Mouse (Mus musculus): ENCODE data around the gene Mpo. TPM values are rescaled to one million over a fixed set of nuclear protein-coding genes. Genes with fewer than 3 reads are reported as not detected.

Mpo gene
- polyA plus RNA-seq (2015; fragmentation: Illumina TruSeq; extraction: RNeasy Lipid Tissue Mini Kit (QIAGEN cat#74804); ENCODE audit: low read depth, low replicate concordance): not detected

DNA sequence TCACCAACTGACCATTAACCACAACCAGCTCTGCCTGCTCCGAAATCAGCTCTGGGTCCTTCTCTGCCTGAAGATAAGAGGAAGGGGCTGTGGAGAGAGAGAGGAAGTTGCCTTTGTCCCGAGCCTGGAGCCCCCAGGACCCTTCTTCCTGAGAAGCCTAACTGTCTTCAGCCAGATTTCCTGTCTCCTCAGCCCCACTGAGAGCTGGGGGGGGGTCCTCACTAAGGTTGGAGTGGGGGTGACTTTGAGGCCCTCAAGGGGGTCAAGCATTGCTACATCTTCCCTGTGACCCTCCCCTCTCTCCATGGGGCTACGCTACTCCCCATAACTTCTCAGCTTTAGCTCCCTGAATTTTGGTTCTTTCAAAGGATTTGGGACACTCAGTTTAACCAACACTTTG, at the start of gene Mpo:
Gene Mpo, plus strand, starts transcription at position 122 of the 400 bp plus-strand sequence.

GRCm38 (mm10) chr11:87760301-87761081, 32.9 kb upstream of the Mpo start, which contains the start of gene Tspoap1:
Gene Tspoap1, plus strand, starts transcription at chr11:87760541.

DNA sequence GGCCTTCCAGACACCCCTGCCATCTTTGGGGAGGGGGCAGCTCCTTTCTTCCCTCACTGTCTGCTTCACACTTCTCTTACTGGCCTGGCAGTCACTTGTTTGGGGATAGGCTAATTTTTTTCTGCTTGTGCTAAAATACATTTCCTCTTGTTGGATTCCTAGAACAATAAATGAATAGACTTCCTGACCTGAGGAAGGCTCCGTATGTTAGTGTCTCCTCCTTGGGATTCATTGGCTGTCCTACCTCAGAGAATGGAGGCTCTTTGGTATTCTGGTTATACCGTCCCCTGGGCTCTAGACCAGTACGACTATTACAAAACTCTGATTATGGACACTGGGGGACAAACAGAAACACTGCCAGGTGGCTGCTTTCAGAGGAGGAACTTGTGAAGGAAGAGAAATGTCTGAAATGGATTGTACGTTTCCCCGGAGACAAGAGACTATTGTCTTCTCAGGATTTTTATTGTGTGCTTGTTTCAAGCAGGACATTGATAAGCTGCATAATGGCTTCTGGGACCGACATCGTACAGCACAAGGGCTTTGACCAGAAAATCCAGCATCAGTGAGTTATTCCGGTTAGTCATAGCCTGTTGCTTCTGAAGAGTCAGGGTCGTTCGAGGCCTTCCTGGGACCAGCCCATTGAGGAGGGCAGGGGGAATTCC, 35.0 kb downstream of the Mpo start, which contains the start of gene Lpo:
Gene Lpo, minus strand, starts transcription at position 51 of the 662 bp plus-strand sequence.

DNA sequence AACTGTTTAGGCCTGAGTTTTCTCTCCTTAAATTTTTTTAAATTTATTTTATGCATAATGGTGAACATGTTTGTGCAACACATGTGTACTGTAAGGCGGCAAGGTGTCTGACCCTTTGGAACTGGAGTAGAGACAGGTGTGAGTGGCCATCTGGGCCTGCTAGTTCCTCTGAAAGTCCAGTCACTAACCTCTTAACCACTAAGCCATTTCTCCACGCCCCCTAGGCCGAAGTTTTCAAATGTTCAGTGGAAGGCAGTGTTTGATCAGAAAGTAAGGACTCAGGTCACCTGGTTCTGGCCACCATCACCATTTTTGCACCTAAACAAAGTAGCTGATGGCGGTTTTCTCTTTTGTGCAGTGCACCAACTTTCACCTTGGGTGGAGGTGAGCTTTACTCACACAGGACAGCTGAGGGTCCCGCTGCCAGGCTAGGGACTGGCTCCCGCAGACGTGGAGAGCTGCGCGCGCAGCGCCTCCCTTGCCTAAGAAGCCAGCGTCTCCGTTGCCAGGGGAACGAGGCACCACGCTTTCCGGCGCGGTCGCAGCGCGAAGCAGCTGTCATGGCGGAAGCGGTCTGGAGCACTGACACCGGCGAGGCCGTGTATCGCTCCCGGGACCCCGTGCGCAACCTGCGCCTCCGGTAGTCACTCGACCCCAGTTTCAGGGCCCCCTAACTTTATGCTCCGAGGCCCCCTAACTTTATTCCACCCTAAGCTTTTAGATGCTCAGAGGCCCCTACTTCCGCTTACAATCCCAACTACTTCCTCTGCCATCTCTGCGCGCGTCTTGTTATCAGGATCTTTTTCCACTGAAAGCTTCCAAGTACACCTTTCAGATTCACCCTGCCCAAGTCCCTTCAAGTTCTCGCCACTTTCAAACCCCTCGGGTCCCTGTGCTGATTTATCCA, 59.6 kb downstream of the Mpo start, which contains the start of gene Mks1:
Gene Mks1, plus strand, starts transcription at position 526 of the 907 bp plus-strand sequence.

Other genes with a start within 250 kb of the Mpo start
- not detected for gene Gm11492, start 226.9 kb upstream of the Mpo start, polyA plus RNA-seq (2015; fragmentation: Illumina TruSeq; extraction: RNeasy Lipid Tissue Mini Kit (QIAGEN cat#74804); ENCODE audit: low read depth, low replicate concordance)
- gene Sept4, start 224.7 kb upstream of the Mpo start, polyA plus RNA-seq (2015; fragmentation: Illumina TruSeq; extraction: RNeasy Lipid Tissue Mini Kit (QIAGEN cat#74804); ENCODE audit: low read depth, low replicate concordance): 375 TPM
- gene Mtmr4, start 201.4 kb upstream of the Mpo start, polyA plus RNA-seq (2015; fragmentation: Illumina TruSeq; extraction: RNeasy Lipid Tissue Mini Kit (QIAGEN cat#74804); ENCODE audit: low read depth, low replicate concordance): 40.4 TPM
- gene Hsf5, start 176.4 kb upstream of the Mpo start, polyA plus RNA-seq (2015; fragmentation: Illumina TruSeq; extraction: RNeasy Lipid Tissue Mini Kit (QIAGEN cat#74804); ENCODE audit: low read depth, low replicate concordance): 0.43 TPM
- gene Rnf43, start 130.9 kb upstream of the Mpo start, polyA plus RNA-seq (2015; fragmentation: Illumina TruSeq; extraction: RNeasy Lipid Tissue Mini Kit (QIAGEN cat#74804); ENCODE audit: low read depth, low replicate concordance): 1.7 TPM
- 169 TPM for gene Supt4a, start 56.0 kb upstream of the Mpo start, polyA plus RNA-seq (2015; fragmentation: Illumina TruSeq; extraction: RNeasy Lipid Tissue Mini Kit (QIAGEN cat#74804); ENCODE audit: low read depth, low replicate concordance)
- gene Tspoap1, start 33.0 kb upstream of the Mpo start, polyA plus RNA-seq (2015; fragmentation: Illumina TruSeq; extraction: RNeasy Lipid Tissue Mini Kit (QIAGEN cat#74804); ENCODE audit: low read depth, low replicate concordance): 145 TPM
- gene Lpo, start 34.7 kb downstream of the Mpo start, polyA plus RNA-seq (2015; fragmentation: Illumina TruSeq; extraction: RNeasy Lipid Tissue Mini Kit (QIAGEN cat#74804); ENCODE audit: low read depth, low replicate concordance): 3.9 TPM
- 5.4 TPM for gene Mks1, start 59.6 kb downstream of the Mpo start, polyA plus RNA-seq (2015; fragmentation: Illumina TruSeq; extraction: RNeasy Lipid Tissue Mini Kit (QIAGEN cat#74804); ENCODE audit: low read depth, low replicate concordance)
- gene Epx, start 82.0 kb downstream of the Mpo start, polyA plus RNA-seq (2015; fragmentation: Illumina TruSeq; extraction: RNeasy Lipid Tissue Mini Kit (QIAGEN cat#74804); ENCODE audit: low read depth, low replicate concordance): 0.27 TPM
- not detected for gene Olfr462, start 98.7 kb downstream of the Mpo start, polyA plus RNA-seq (2015; fragmentation: Illumina TruSeq; extraction: RNeasy Lipid Tissue Mini Kit (QIAGEN cat#74804); ENCODE audit: low read depth, low replicate concordance)
- gene Olfr463, start 103.8 kb downstream of the Mpo start, polyA plus RNA-seq (2015; fragmentation: Illumina TruSeq; extraction: RNeasy Lipid Tissue Mini Kit (QIAGEN cat#74804); ENCODE audit: low read depth, low replicate concordance): not detected
- 1.3 TPM for gene Olfr464, start 127.4 kb downstream of the Mpo start, polyA plus RNA-seq (2015; fragmentation: Illumina TruSeq; extraction: RNeasy Lipid Tissue Mini Kit (QIAGEN cat#74804); ENCODE audit: low read depth, low replicate concordance)
- gene Dynll2, start 194.0 kb downstream of the Mpo start, polyA plus RNA-seq (2015; fragmentation: Illumina TruSeq; extraction: RNeasy Lipid Tissue Mini Kit (QIAGEN cat#74804); ENCODE audit: low read depth, low replicate concordance): 630 TPM